Mouse (Mus musculus) right cerebral cortex, adult 18-20 months (tissue): ENCODE results near the gene Tbx3.

Source experiments
- DNase-seq: peaks from one replicate; pipeline ENCODE4 v3.0.0; 2022; ENCODE audit warnings: mixed read lengths

Gene Tbx3

DNA sequence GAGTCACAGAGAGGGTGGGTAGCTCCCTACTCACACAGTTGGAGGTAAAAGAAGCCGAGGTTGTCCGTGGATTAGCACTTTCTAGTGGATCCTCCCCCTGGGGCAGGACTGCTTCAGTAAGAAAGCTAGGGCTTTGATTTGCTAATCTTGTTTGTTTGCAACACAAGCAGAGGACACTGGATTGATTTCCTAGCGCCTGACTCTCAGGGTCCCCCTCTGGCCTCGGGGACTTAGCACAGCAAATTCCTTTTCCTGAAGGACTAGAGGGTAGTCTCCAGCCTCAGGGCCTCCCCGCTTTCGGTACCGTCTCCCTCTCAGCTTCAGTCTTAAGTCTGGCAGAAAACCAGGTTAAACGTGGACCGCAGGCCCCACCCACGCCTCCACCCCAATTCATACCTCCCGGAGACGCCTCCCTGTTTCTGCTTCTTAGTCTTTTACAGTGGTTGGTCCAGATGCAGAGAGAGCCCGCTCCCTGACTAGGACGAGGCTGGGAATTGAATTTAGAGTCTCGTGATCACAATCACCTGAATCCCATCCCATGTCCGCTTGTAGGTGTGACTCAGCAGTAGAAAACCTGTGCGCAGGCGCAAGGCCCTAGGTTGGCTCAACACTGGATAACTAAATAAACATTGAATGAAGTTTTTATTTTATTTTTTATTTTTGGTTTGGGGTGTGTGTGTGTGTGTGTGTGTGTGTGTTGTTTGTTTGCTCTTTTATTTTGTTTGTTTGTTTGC is 39.5 kb downstream of the Tbx3 start:
- DNase-seq: no peak

- no peak for DNase-seq
These were observed 40.3 kb downstream of the Tbx3 start for GRCm38 (mm10) chr5:119710756-119711155.

- DNase-seq: no peak
These were observed 41.2 kb downstream of the Tbx3 start for GRCm38 (mm10) chr5:119711626-119712025.

DNA sequence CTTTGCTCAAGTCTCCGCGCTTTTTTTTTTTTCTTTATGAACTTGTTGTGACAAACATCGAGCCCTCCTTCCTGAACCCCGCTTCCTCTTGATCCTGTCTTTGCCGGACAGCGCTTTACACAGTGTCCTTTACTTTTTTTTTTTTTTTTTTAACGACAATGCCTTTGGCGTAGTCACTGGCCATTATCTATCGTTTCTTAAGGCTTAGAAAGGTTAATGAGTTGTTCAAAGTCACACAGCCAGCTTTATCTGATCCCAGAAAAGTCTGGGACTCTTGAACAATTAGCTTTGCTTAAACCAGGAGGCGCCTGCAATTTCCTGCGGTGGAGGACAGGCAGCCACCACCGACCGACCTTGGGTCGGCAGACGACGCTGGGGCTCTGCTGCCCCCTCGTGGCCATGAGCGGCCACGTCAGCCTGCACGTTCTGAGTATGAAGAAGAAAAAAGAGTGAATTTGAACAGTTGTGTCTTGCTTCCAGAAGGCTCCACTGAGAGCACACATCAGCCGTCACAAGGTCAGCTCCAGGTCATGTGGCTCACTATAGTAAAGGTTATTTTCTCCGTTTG is 42.3 kb downstream of the Tbx3 start:
- peak; percentile 51 for DNase-seq

- no peak for DNase-seq
These were observed 50.2 kb downstream of the Tbx3 start for GRCm38 (mm10) chr5:119720471-119721265.

- no peak for DNase-seq
These were observed 62.5 kb downstream of the Tbx3 start for GRCm38 (mm10) chr5:119732978-119733377.
